Mouse (Mus musculus) liver, embryonic 14.5 days (tissue): ENCODE data around the gene Pgpep1l.

Experiments
- CTCF ChIP-seq: IDR thresholded peaks from 2 replicates; pipeline ENCODE4 v1.5.1; 2016; ENCODE audit warnings: antibody characterized with exemption, low read depth, control low read depth
- EP300 ChIP-seq: IDR thresholded peaks from 2 replicates; pipeline ENCODE4 v1.6.1; 2016; ENCODE audit warnings: antibody characterized with exemption, low read depth

DNA sequence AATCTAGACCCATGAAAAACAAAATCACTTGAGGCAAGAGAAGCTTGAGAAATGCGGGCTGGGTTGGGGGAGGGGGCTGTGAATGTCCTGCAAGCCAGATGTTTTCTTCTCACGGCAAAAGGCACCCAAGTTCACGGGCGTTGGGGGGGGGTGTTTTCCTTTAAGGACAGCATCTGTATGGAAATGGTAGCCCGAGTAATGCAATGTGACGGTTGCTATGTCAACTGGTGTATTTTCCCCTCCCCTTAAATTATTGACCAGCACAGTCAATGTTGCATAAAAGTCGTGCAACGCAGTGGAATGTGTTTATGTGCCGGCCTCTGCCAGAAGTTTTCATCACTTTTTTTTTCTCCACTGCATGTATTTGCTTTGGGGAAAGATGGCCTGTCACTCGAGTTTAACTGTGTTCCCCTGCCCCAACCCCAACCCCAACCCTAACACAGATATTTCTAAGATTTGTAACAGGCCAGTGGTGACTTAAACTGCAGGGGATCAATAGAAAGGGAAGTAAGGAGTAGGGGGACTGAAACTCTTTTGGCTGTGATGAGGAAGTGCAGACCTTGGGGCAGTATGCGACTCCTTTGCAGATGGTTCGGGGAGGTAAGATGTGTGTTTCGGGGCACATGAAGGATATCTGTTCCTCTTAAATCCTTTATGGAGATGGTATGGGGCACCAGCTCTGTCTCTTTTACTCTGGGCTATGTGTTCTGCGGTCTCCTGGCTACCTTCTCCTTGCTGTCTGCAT is 49.2 kb upstream of the Pgpep1l start:
- TF ChIP-seq CTCF (no peak), EP300 (no peak)
